Mouse (Mus musculus): ENCODE results near the gene AI481877. TPM values are rescaled to one million over a fixed set of nuclear protein-coding genes. Genes with fewer than 3 reads are reported as not detected.

Gene AI481877
- total RNA-seq, 2 experiments from 2014 or later, result not detected

DNA sequence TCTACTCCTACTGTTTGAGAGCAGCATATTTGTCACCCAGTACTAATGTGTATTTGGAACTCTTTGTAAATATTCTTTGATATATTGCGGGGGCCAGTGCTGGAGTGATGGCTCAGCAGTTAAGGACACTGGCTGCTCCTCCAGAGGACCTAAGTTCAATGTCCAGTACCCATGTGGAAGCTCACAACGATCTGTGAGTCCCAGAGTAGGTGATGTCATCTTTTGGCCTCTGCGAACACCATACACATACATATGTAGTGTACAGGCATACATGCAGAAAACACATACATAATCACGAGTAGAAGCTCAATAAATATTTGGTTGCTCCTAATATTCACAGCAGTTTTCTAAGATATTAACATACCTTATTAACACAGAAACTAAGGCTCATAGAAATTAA is 9.8 kb downstream of the AI481877 start:
- intact Hi-C loops (cut with DNase I), result no loop called here
- DNase-seq, result no peak

GRCm38 (mm10) chr4:59125053-59125452 is 13.7 kb downstream of the AI481877 start:
- intact Hi-C loops (cut with DNase I), result no loop called here
- no peak for DNase-seq

DNA sequence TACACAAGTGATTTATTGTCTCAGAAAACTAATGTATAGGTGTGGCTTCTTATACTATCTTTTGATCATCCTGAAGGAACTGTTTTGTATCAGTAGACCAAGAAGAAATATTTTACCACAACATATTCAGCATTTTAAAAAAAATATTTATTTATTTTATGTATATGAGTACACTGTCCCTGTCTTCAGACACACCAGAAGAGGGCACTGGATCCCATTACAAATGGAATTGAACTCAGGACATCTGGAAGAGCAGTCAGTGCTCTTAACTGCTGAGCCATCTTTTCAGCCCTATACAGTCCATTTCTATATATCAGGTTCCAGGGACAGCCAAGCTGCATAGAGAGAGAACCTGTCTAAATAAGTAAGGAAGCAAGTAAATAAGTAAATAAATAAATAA is 15.2 kb downstream of the AI481877 start:
- intact Hi-C loops (cut with DNase I), result no loop called here
- no peak for DNase-seq

DNA sequence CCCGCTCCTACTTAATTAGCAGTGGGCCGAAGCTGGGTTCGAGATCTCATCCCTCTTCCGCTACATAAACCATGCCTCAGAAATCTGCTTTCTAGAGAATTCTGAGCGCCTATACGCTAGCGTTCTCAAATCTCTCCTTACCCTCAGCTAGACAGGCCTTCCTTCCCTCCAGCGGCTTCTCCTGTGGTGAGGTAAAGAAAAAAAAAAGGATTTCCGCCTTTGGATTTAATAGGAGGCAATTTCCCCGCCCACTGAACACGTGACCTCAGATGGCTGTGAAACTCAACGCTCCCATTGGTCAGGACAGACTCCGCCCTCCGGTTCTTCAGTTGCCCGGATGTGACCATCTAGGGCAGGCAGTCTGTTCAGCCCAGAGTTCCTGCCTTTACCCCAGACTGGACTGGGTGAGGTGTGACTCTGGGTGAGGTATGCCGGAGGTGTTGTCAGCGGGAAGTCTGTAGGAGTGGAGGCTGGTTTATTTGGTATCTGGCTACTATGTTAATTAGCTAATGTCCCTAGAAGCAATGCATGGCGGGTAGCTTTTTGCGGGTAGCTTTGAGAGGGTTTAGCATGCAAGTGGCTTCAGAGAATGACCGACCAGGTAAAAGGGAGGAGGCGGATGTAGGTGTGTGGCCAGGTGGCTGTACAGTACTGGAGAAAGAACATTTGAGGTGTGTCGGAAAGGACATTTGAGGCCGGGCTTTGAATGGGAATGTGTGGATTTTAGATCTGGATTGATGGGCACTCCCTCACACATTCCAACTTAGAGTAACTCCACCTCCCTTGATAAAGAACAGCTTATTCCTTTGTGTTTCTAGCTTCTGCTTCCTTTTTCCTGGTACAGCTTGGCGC is 20.9 kb downstream of the AI481877 start:
- intact Hi-C loops (cut with DNase I), result no loop called here

GRCm38 (mm10) chr4:59108721-59109120 is 30.1 kb downstream of the AI481877 start:
- DNase-seq, result no peak
- intact Hi-C loops (cut with DNase I), result no loop called here

More for the DNA sequence above, 20.9 kb downstream of the AI481877 start:
- no peak for DNase-seq

GRCm38 (mm10) chr4:59107886-59108285 is 30.9 kb downstream of the AI481877 start:
- intact Hi-C loops (cut with DNase I), result no loop called here
- DNase-seq, result no peak

DNA sequence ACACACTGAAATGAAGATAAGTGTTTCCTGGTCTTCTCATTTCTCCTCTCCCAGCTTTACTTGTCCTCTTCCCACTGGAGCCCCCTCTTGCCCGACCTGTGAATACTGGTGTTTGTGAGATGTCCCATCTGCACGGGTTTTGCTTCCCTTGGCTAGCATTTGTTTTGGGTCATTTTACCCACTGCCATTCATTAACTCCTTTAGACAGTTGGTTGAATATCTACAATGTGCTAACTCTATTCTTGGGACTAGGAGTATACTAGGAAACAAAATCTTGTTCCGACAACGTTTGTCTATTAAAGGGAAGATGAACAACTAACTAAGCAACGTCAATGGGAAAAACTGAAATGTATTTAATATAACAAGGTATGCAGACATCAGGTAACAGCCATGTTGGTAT is 32.1 kb downstream of the AI481877 start:
- intact Hi-C loops (cut with DNase I), result no loop called here
- no peak for DNase-seq

- intact Hi-C loops (cut with DNase I), result no loop called here
- no peak for DNase-seq
Observed at GRCm38 (mm10) chr4:59104166-59104565, 34.6 kb downstream of the AI481877 start.

DNA sequence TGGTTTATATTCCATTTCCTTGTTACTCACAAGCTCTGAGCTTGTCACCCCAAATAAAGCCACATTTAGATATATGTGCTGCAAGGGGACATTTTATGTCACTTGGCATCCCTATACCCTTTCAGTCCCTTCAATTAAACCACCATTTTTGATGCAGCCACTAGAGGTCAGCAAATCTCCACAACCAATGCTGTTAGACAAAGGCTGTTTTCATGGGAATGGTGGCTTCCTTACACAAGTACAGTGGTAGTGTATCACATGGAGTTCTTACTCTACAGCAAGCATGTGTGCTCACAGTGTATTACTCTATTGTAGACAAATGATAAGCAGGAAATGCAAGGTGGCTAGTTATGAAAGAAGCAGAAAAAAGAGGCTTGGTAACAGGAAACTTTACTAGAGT is 42.4 kb downstream of the AI481877 start:
- DNase-seq, result peak; percentile 63
- intact Hi-C loops (cut with DNase I), result loop anchor here (5.0 kb wide), 1 partner anchor 91 kb away; the partner anchor contains the start of gene Ugcg

GRCm38 (mm10) chr4:59089391-59089790 is 49.4 kb downstream of the AI481877 start:
- DNase-seq, result no peak
- intact Hi-C loops (cut with DNase I), result no loop called here

GRCm38 (mm10) chr4:59083430-59083829 is 55.4 kb downstream of the AI481877 start:
- intact Hi-C loops (cut with DNase I), result no loop called here

GRCm38 (mm10) chr4:59069276-59069675 is 69.5 kb downstream of the AI481877 start:
- DNase-seq, result no peak
- intact Hi-C loops (cut with DNase I), result no loop called here

More at GRCm38 (mm10) chr4:59083430-59083829, 55.4 kb downstream of the AI481877 start:
- DNase-seq, result no peak

- intact Hi-C loops (cut with DNase I), result no loop called here
- DNase-seq, result no peak
Observed at GRCm38 (mm10) chr4:59062526-59062925, 76.3 kb downstream of the AI481877 start.

DNA sequence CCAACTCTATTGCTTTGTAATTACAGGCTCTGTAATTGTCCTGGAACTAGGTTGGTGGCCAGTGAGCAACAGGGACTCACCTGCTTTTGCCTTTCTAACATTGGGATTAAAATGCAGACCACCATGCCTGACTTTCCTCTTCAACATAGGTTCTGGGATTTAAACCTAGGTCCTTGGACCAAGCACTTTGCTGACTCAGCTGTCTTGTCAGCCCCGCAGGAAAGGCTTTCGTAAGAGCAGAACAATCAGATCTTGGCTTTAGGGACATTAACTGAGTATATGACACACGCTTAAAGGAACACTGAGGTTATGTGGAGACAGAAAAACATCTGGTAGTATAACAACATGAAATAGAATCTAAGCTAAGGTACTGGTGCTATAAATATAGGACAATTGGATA is 80.9 kb downstream of the AI481877 start:
- no peak for DNase-seq
- intact Hi-C loops (cut with DNase I), result no loop called here

DNA sequence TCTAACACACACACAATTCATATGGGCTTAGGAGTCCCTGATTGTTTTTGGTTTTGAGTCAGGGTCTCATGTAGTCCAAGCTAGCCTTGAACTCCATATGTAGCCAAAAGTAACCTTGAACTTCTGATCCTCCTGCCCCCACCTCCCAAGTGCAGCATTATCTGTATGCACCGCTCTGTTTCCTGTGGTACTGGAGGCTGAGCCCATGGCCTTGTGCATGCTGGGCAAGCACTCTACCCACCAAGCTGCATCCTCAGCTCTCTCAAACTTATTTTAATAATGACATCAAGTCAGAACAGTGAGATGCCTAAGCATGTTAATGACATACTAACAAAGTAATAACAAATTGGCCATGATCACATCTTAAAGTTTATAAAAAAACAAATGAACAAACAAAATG is 87.7 kb downstream of the AI481877 start:
- DNase-seq, result no peak
- intact Hi-C loops (cut with DNase I), result no loop called here

- intact Hi-C loops (cut with DNase I), result no loop called here
- no peak for DNase-seq
Observed at GRCm38 (mm10) chr4:59047222-59047621, 91.6 kb downstream of the AI481877 start.

DNA sequence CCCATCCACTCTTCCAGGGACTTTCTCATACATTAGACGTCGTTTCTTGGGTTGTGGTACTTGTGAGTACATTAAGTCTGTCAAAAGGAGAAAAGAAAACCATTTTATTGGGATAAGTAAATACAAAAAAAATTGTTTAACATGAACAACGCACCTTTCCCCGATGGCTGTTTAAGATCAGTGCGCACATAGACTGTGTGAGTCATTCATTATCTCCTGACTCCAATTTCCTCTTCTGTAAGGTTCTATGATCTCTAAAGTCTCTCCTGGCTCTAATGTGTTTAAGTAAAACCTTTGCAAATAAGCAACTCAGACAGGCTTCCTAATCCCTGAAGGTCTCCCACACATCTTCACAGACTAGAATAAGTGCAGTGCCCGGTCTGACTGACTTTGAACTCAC is 94.9 kb downstream of the AI481877 start:
- intact Hi-C loops (cut with DNase I), result no loop called here
- DNase-seq, result no peak

GRCm38 (mm10) chr4:59043074-59043473 is 95.7 kb downstream of the AI481877 start:
- DNase-seq, result no peak

DNA sequence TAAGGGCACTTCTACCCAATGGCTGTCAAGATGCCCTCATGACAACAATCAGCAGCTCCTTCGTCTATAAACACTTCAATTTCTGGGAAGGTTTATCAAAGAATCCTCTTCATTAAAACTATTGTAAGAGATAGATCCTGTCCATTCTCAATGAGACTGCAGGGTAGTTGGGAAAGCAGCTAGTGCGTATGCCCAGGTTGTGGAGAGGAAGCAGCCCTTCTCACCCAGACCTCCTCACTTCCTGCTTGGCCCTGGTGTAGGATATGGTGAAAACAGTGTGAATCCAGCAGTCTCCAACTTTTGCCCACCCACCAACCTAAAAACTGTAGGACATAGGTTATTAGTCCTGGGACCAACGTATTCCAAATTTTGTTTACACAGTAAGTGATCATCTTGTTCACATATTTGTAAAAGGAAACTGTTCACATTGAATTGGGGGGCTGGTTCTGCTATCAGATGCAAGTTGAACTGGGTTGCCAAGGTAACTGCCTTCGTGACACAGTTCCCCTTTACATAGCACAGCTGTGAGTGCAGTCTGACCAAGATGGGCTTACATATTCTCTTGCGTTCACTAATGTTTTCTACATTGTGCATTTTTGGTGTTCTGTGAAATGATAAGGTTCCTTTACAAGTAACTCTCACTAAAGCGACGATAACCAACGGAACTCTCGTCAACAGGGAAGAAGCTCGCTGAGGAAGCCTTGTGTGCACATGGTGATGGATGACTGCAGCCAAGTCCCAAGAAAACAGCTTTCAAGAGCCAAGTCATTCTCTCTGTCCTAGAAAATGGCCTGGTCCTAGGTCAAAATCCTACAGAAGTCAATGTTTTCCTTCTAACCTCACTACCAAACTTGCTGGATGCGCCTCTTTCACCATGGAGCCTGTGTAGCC is 98.1 kb downstream of the AI481877 start:
- DNase-seq, result no peak
- intact Hi-C loops (cut with DNase I), result no loop called here

More at GRCm38 (mm10) chr4:59043074-59043473, 95.7 kb downstream of the AI481877 start:
- intact Hi-C loops (cut with DNase I), result no loop called here

DNA sequence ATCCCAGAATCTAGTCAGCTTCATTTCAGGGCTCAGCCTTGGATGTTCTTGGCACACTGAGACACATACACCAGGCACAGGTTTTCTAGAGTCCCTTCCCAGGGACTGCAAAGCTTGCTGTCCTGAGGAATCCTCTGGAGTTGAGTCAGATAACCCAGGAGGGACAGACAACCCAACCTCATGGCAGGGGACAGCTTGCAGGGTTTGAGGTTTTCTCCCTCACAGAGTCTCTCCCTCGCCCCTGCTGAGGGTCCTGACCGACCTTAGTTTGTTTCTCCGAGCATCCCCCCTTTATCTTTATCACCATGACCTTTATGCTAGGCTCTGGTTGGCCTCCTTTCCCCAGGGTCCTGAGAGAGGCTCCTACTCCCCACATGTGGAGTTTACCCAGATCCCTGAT is 101.3 kb downstream of the AI481877 start:
- intact Hi-C loops (cut with DNase I), result no loop called here
- DNase-seq, result no peak

DNA sequence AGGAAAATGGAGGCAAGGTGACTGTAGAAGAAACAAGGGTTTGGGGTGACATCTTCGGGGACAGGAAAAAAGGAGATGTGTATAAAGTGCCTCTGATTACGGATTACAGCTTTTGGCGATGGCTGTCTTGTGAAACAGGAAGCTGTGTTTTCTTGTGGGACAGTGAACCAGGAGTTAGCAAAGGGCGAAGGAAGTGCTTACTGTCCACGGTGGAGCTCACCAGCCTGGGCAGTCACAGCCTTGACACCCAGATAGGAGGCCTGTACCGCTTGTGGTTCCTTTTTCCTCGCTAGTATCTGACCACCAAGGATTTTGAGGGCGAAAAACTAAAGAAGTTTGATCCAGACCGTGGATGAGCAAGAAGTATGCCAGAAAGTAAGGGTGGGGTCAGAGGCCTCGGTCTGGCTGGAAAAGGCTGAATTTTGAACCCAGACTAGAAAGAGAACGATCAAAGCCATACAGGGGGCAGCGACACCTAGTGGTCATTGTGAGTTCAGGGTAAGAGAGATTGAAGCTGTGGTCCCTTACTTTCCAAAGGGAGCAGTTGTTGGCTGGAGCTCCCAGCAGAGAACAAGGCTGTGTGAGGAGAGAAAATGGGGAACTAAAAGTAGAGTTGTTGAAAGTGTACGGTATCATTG is 102.2 kb downstream of the AI481877 start:
- intact Hi-C loops (cut with DNase I), result no loop called here

More for the DNA sequence above, 102.2 kb downstream of the AI481877 start:
- DNase-seq, result peak; percentile 78
